Mouse (Mus musculus): ENCODE data around the gene Spaca4. TPM values are rescaled to one million over a fixed set of nuclear protein-coding genes. Genes with fewer than 3 reads are reported as not detected.
A peak's percentile ranks its signal among the peaks of the same experiment; 100 is the strongest.

Gene Spaca4
- polyA plus RNA-seq, 1 experiment: 0.38 TPM

GRCm38 (mm10) chr7:45714630-45715089, 11.0 kb downstream of the Spaca4 start:
- WGBS: 2% methylated on average over 14 of the region's 14 CpGs
- peak overlapping the region; percentile 99 for H3K27ac ChIP-seq (ENCODE audit: insufficient read depth, low read depth, low read length)
- H3K27me3 ChIP-seq (ENCODE audit: control insufficient read depth, insufficient read depth, low read length): no peaks in the 10 kb centered on the region
- TF ChIP-seq CTCF (IDR thresholded peaks at IDR 0.05; ENCODE audit: extremely low read depth, insufficient read length, insufficient replicate concordance, low read depth, low read length) (no peak), POLR2A (IDR thresholded peaks at IDR 0.05; ENCODE audit: low read depth, low read length) (peak; percentile 81; the same call in 1 of the 2 replicates)
- peak overlapping the region; percentile 69 for H3K4me3 ChIP-seq (ENCODE audit: low read depth, low read length)
- peaks cover 38% of the 10 kb centered on the region for H3K4me1 ChIP-seq (ENCODE audit: control insufficient read depth, insufficient read depth, insufficient read length, low read length)
- H3K36me3 ChIP-seq (ENCODE audit: control insufficient read depth, insufficient read depth, low read length): peaks cover 40% of the 10 kb centered on the region

DNA sequence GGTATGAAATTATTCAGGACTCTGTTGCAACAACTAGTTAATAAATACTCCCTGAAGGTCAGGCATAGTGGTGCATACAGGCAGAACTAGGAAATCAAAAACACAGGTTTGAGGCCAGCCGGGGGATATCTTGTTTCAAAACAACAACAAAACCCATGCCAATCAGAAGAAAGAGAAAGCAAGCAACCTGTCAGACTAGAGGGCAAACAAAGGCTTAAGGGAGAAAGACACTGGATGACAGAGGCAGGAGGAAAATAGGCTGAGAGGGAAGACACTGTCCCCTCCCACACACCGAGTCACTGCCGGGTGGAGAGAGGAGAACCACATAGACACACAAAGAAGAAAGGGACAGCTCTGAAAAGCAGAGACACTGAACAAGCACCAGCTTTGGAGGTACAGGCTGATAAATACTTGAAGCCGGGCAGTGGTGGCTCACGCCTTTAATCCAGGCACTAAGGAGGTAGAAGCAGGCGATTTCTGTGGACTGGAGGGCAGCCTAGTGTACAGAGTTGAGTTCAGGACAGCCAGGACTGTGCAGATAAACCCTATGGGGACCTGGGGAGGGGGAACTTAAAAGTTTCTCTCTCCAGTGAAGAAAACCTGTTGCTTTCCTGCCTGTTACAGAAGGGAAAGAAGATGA, 11.6 kb downstream of the Spaca4 start:
- WGBS: 24% methylated on average over 6 of the region's 6 CpGs
- Histone ChIP-seq H3K4me3 (ENCODE audit: low read depth, low read length) (peak overlapping the region; percentile 69), H3K4me1 (ENCODE audit: control insufficient read depth, insufficient read depth, insufficient read length, low read length) (peaks cover 41% of the 10 kb centered on the region), H3K27ac (ENCODE audit: insufficient read depth, low read depth, low read length) (peak overlapping the region; percentile 99), H3K27me3 (ENCODE audit: control insufficient read depth, insufficient read depth, low read length) (no peaks in the 10 kb centered on the region), H3K36me3 (ENCODE audit: control insufficient read depth, insufficient read depth, low read length) (peaks cover 42% of the 10 kb centered on the region)
- TF ChIP-seq POLR2A (IDR thresholded peaks at IDR 0.05; ENCODE audit: low read depth, low read length) (no peak), CTCF (IDR thresholded peaks at IDR 0.05; ENCODE audit: extremely low read depth, insufficient read length, insufficient replicate concordance, low read depth, low read length) (no peak)

DNA sequence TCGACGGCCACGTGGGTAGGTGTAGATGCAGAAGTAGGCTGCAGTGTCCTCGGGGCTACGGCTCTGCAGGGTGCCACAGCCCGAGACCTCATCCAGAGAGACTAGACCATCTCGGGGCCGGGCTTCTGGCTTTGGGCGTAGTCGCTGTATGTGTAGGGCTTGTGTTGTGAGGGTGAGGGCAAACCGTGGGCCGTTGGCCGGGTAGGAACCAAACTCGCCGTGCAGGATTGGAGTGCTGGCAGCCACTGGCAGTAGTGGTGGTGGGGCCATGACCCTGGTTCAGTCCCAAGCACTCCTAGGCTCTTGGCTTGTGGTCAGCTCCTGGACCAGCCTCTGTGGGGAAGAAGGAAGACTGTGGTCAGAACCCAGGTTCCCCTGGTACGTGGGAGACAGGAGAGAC, 12.2 kb downstream of the Spaca4 start:
- H3K36me3 ChIP-seq (ENCODE audit: control insufficient read depth, insufficient read depth, low read length): peaks cover 48% of the 10 kb centered on the region
- H3K4me1 ChIP-seq (ENCODE audit: control insufficient read depth, insufficient read depth, insufficient read length, low read length): peaks cover 47% of the 10 kb centered on the region
- 31% methylated on average over 16 of the region's 16 CpGs for WGBS
- peak overlapping the region; percentile 59 for H3K4me3 ChIP-seq (ENCODE audit: low read depth, low read length)
- peak overlapping the region; percentile 99 for H3K27ac ChIP-seq (ENCODE audit: insufficient read depth, low read depth, low read length)
- no peak for TF ChIP-seq POLR2A (IDR thresholded peaks at IDR 0.05; ENCODE audit: low read depth, low read length)
- no peak for TF ChIP-seq CTCF (IDR thresholded peaks at IDR 0.05; ENCODE audit: extremely low read depth, insufficient read length, insufficient replicate concordance, low read depth, low read length)
- no peaks in the 10 kb centered on the region for H3K27me3 ChIP-seq (ENCODE audit: control insufficient read depth, insufficient read depth, low read length)

- H3K4me1 ChIP-seq (ENCODE audit: control insufficient read depth, insufficient read depth, insufficient read length, low read length): peaks cover 49% of the 10 kb centered on the region
Measured at GRCm38 (mm10) chr7:45712022-45712757, 13.4 kb downstream of the Spaca4 start.

GRCm38 (mm10) chr7:45711316-45712021, 14.1 kb downstream of the Spaca4 start:
- H3K4me3 ChIP-seq (ENCODE audit: low read depth, low read length): peak overlapping the region; percentile 51
- no peak for TF ChIP-seq POLR2A (IDR thresholded peaks at IDR 0.05; ENCODE audit: low read depth, low read length)
- no peak for TF ChIP-seq CTCF (IDR thresholded peaks at IDR 0.05; ENCODE audit: extremely low read depth, insufficient read length, insufficient replicate concordance, low read depth, low read length)
- peaks cover 50% of the 10 kb centered on the region for H3K4me1 ChIP-seq (ENCODE audit: control insufficient read depth, insufficient read depth, insufficient read length, low read length)
- 0 out of 2 replicates have a peak overlapping the region, but pooled peaks have one; percentile 64 for H3K27ac ChIP-seq (ENCODE audit: insufficient read depth, low read depth, low read length)
- peaks cover 51% of the 10 kb centered on the region for H3K36me3 ChIP-seq (ENCODE audit: control insufficient read depth, insufficient read depth, low read length)
- 81% methylated on average over 24 of the region's 24 CpGs for WGBS
- no peaks in the 10 kb centered on the region for H3K27me3 ChIP-seq (ENCODE audit: control insufficient read depth, insufficient read depth, low read length)

More at GRCm38 (mm10) chr7:45712022-45712757, 13.4 kb downstream of the Spaca4 start:
- H3K27ac ChIP-seq (ENCODE audit: insufficient read depth, low read depth, low read length): peak overlapping the region; percentile 99
- peak; percentile 46; the same call in 1 of the 2 replicates for TF ChIP-seq POLR2A (IDR thresholded peaks at IDR 0.05; ENCODE audit: low read depth, low read length)
- no peak for TF ChIP-seq CTCF (IDR thresholded peaks at IDR 0.05; ENCODE audit: extremely low read depth, insufficient read length, insufficient replicate concordance, low read depth, low read length)
- no peaks in the 10 kb centered on the region for H3K27me3 ChIP-seq (ENCODE audit: control insufficient read depth, insufficient read depth, low read length)
- peak overlapping the region; percentile 51 for H3K4me3 ChIP-seq (ENCODE audit: low read depth, low read length)
- peaks cover 50% of the 10 kb centered on the region for H3K36me3 ChIP-seq (ENCODE audit: control insufficient read depth, insufficient read depth, low read length)
- WGBS: 41% methylated on average over 21 of the region's 21 CpGs

- Histone ChIP-seq H3K27me3 (ENCODE audit: control insufficient read depth, insufficient read depth, low read length) (no peaks in the 10 kb centered on the region), H3K36me3 (ENCODE audit: control insufficient read depth, insufficient read depth, low read length) (peaks cover 51% of the 10 kb centered on the region), H3K27ac (ENCODE audit: insufficient read depth, low read depth, low read length) (no peak overlapping the region), H3K4me1 (ENCODE audit: control insufficient read depth, insufficient read depth, insufficient read length, low read length) (peaks cover 46% of the 10 kb centered on the region), H3K4me3 (ENCODE audit: low read depth, low read length) (no peak overlapping the region)
- no peak for TF ChIP-seq CTCF (IDR thresholded peaks at IDR 0.05; ENCODE audit: extremely low read depth, insufficient read length, insufficient replicate concordance, low read depth, low read length)
- TF ChIP-seq POLR2A (IDR thresholded peaks at IDR 0.05; ENCODE audit: low read depth, low read length): no peak
- WGBS: 86% methylated on average over 20 of the region's 20 CpGs
Measured at GRCm38 (mm10) chr7:45710477-45711191, 15.0 kb downstream of the Spaca4 start.

Data from small intestine, adult 2 months (tissue).